Mouse (Mus musculus) kidney, adult 11 months (tissue): ENCODE data around the gene Aldh6a1.
A peak's percentile ranks its signal among the peaks of the same experiment; 100 is the strongest.

ENCODE experiments used
- DNase-seq: peaks from one replicate; pipeline ENCODE4 v3.0.0; 2022

Aldh6a1 gene

DNA sequence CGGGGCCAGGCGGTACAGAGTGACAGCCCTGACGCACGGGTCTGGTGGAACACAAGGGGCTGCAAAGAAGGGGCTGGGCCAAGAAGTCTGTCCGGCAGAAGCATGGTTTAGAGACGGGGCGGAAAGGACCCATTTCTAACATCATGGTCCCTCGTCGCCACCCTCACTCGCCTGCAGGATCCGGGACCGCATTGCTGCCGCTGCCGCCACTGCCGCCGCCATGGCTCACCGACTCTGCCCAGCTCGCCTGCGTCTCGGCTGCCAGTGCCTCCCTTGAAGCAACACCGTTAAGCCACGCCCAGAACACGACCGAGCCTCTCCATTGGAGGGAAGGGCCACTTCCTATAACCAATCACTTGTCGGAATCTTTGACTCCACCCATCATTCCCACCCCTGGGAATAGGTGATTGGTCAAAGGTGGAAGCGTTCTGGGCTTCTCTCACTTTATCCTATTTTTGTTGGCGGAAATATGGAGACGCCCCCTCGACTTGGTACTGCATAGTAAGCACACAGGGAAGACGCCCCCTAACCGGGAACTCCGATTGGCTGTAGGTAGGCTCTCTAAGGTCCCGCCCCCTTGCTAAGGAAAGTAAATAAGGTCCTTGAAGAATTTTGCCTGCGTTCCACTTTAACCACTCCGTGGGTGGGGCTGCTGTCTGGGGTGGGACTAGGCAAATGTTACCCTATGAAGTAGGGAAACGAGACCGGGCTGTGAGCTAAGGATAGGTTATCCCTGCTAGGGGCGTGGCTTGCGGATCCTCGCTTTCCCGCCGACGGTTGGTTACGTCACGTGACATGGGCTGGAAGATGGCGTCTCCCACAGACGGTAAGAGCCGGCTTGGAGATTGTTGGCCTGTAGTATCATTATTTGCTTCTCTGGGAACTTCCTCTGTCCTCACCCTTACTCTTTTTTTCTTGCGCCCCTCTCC is at the start of gene Aldh6a1, which contains the start of gene Lin52:
Gene Aldh6a1 (minus strand): TSS at position 287 of the 929 bp plus-strand sequence.
Gene Lin52 (plus strand): TSS at position 705 of the 929 bp plus-strand sequence.
- DNase-seq: peak; percentile 100

DNA sequence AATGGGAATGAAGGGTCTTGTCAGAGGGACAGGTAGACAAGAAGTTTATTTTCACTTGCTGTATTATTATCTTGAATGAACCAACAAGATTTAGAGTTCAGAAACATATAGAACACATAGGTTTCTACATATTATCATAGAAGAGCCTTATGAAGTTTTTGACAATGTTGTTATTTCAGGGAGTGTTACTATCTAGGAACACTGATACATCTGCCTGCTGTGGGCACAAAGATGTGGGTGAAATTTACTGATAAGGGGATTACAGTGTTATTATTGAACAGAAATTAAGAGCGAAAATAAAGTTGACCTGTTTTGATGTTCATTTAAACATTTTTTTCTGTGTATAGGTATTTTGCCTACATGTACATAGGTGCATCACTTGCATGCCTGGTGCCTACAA is 46.0 kb upstream of the Aldh6a1 start:
- DNase-seq: no peak

DNA sequence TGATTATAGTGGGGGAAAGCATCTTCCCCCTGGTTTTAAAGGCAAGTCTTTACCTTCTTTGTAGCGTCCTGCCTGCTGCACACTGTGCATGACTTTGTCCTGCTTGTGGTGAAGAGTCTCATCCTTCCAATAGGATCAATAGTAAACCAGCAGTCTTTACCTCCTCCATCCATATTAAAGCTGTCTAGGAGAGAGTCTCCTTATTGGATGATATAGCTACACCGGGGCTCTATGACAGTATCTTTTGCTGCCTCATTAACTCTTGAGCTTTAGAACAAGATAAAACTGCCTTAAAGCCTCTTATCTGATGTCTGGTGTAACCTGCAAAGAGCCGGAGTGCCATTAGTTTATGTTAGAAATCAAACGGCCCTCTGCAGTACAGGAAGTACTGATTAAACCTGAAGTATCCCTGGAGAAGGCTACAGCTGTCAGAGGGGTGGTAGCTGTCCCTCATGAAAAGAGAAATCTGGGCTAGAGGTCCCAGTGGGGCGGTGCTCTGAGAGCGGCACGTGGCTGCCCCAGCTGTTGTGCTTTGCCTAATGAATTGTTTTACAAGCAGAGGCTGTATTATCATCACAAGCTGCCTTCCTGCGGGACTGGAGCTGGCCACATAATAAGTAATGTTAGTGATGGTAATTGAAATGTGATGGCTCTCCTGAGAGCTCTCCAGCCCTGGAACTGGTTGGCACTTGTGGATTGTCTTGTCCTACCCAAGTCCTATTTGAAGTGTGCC is 36.7 kb upstream of the Aldh6a1 start:
- peak; percentile 16 for DNase-seq

DNA sequence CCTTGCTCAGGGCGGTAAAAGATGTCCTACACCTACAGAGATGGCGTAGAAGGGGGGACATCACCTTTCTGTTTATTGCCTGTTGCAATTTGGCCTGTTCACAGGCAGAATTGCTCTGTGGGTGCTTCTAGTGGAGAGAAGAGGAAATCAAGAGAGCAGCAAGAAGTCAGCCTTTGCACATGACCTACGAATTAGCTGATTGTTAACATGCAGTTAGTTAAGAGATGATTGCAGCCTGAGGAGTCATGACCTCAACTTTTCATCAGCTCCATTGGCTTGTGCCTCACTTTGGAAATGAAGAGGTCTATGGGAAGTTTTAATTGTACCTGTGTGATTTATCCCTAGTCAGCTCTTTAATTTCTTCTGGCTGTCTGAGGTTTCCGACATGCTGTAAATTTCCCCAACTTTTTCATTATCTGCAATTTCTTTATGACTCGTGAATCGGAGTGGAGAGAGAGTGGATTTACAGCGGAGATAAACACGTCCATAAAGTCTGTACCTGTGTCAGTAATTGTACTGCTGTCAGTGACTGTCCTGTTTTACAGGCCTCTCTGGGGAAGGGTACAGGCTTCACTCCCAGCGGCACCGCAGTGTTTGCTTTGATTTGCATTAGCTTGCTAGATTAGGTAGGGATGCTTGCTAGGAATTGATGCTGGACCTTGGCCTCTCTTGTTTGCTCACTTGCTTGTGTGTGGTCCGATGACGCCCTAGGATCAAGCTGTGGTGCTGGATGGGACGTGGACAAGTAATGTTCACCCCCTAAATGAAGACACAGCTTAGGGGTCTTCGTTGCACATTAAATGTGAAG is 32.2 kb upstream of the Aldh6a1 start:
- DNase-seq: no peak

DNA sequence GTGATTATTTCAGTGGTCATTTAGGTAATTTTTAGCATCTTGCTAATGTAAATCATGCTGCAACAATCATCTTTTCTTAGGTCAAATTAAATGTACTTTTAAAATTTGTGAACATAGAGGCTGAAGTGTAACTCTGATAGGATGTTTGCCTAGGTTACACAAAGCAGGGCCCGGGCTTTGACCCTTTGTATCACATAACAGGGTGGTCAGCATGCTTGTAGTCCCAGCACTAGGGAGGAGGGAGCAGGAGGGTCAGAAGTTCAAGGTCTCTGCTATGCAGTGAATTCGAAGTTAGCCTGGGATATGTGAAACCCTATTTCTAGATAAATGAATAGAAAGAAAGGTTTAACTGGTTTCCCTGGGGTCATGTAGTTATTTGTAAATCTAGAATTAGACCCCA is 30.4 kb upstream of the Aldh6a1 start:
- DNase-seq: no peak

DNA sequence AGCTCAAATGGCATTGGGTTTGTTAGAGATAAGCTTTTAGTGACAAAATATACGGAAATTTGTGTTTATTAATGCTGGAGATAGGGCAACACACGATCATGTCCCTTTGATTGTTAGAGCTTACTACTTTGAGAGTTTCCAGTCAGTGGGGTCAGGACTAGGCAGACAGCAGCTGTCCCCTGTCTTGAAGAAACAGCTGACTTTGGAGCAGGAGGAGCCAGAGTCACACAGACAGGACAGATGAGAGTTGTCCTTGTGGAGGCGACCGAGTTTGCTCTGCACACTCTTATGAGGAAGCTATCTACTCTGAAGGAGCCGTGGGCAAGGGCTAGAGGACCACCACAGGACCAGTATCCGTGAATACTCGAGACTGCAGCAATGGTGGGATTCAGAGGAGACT is 28.1 kb upstream of the Aldh6a1 start:
- no peak for DNase-seq

DNA sequence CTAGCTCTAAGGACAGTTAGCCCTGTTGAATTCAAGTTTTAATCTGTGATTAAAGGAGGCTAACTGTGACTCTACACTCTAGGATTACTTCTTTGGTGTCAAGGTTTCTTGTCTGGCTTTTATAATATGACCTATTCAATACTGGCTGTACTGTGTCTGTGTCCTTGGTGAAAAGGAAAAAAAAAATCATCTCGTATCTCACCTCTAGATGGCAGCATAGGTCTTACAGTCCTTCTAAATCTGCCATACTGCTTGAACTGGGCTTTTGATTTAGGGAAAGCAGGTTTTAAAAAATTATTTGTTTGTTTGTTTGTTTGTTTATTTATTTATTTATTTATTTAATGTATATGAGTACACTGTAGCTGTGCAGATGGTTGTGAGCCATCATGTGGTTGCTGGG is 17.9 kb upstream of the Aldh6a1 start:
- DNase-seq: no peak

DNA sequence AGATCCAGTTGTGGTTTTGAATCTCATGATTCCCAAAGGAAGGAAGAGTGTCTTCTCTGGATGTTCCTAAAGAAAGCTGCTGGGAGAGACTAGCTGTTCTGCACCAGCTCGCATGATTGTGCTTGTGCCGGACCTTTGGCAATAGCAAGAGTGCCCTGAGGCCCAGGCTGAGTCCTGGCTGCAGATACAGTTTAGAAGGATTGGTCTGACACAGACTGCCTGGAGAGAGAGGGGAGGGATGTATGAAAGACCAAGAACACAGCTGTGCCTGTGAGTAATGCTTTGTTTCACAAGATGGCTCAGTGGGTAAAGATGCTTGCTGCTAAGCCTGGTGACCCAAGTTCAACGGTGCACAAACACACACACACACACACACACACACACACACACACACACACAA is 12.1 kb upstream of the Aldh6a1 start:
- DNase-seq: no peak

DNA sequence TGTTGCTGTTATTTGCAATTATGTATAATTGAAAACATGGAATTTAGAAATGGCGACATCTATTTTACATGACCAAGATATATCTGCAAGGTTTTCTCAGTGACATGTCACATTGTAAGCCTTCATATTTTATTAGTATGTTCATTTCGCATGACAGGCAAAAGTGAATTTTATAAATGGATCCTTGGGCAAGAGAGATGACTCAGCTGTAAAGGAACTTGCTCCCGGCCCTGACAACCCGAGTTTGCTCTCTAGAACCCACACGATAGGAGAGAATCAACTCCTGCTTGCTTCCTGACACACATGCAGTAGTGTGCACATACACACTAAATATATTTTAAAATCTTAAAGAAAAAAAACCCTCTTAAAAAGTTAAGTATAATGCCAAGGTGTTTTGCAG is 10.6 kb upstream of the Aldh6a1 start:
- DNase-seq: no peak

DNA sequence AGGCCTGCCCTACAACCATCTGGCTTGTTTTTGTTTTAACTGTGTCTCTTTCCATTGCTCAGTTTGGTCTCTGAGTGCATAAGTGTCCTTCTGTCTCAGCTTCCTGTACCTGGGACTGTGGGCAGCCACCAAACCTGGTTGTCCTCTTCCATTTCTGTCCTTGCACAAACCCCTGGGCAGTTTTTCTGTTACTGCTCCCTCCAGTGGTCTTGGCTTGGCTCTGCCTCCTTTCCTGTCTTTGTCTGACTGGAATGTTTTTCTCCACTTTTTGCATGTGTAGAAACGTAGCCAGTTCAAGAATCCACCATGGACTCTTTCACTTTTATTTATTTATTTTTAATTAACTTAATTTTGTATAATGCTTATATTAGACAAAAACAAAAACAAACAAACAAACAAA is 9.0 kb upstream of the Aldh6a1 start:
- DNase-seq: no peak

DNA sequence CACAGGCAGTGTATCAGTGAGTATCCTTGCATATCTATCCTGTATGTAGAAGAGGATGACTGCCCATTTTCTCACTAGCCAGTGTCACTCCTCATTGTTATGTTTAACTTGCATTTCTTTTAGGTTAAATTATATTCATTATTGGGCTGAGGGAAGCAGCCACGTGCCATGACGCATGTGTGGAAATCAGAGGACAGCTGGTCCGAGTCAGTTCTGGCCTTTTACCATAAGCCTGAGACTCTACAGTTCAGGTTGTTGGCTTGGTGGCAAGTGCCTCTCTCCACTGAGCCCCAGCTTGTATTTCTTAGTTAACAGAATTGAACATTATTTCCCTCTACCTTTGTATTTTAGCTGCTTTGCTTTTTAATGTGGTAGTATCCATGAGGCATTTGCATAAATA is 6.1 kb upstream of the Aldh6a1 start:
- no peak for DNase-seq

DNA sequence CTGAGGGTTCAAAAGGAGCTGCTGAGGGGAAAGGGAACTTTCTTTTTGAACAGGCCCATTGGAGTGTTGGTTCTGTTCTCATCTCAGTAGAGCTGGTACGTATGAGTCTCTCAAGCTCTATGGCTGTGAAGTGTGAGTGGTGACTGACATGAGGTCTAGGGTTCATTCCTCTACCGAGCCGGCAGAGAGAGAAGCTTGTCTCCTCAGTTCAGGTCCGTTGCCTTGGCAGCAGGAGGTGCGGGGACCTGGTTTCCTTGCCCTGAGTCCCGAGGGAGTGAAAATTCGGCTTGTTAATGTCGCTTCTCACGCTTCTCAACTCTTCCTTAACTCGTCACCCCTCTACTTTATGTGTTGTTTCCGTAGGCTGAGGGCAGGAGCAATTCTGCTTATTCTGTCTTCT is 997 bp upstream of the Aldh6a1 start:
- peak; percentile 41 for DNase-seq

DNA sequence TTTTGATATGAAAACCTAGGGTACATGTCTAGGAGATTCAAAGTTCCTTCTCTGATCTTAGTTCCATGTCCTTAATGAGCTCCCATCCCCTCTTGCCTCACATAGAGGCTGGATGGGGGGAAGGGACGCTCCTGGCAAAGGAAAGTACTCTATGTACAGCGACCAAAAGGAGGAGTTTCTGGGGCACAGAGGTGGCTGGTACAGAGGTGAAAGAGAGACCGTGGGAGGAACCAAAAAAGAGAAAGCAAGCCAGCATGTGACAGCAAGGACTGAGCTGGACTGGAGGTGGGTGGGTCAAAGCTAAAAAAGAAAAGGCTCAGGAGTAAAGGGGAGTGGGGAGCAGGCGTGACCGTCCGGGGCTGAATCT is 470 bp downstream of the Aldh6a1 start:
- DNase-seq: peak; percentile 76

DNA sequence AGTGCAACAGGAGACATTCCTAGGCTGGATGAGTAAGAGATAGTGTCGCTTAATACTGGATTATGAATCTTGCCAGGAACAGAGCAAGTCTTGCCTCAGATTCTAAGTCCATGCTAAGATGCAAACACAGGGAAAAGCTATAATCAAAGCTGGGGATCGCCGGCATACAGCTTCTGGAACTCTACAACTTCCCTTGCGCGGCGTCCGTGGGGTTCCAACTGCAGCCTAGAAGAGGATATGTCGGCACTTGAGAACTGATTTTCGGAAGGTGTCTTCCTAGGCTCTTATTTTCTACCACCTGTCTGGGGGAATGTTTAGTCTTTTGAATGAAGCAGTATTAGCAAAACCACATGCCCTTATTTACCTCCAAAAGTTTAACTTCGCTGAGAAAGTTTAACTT is 917 bp downstream of the Aldh6a1 start:
- no peak for DNase-seq

DNA sequence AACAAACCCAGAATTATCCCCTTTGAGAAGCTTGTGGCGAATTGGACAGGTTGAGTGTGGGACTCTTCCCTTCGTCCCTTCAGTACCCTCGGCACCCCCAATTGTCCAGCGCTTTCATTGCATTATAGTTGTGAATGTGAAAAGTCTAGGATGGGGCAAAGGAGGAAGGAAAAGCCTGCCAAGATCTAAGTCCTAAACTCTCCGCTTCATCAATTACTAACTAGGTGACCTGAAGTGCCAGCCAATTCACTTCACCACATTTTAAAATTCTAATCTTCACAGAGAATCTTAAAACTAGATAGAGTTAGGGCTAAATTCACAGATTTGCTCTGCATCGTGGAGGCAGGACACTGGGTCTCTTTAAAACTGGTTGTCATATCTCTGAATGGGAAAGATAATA is 2.6 kb downstream of the Aldh6a1 start:
- no peak for DNase-seq

DNA sequence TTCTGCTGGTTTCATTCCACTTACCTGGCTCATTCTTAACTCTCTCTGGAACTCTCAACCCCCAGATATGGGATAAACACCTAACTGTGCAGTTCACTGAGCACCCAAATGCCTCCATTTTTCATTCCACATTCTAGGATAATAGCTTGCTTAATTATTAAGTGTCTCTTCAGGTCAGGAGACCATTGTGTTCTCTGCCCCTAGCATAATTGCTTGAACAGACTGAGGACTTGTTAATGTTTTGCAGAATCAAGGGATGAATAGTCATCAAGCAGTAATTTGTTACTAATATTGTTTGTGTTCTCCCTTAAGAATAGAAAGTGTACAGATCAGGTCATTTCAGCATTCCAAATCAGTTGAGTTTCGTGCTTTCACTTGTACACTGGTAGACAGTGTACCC is 3.4 kb downstream of the Aldh6a1 start:
- peak; percentile 19 for DNase-seq

DNA sequence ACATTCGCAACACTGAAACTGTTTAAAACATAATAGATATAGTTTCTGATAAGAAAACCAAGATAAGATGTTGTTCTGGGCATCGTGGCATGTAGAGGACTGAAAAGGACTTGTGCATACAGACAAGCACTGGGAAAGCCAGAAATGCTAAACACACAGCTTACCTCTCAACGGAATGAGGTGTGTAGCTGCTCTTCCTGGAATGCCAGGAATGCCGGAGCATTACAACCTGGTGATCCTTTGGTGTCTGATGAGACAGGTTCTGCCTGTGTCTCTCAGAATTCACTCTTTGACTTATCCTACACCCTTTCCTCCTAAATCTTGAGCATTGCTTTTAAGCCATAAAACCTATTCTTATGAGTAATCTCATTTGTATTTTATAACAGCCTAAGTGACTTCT is 8.3 kb downstream of the Aldh6a1 start:
- no peak for DNase-seq

DNA sequence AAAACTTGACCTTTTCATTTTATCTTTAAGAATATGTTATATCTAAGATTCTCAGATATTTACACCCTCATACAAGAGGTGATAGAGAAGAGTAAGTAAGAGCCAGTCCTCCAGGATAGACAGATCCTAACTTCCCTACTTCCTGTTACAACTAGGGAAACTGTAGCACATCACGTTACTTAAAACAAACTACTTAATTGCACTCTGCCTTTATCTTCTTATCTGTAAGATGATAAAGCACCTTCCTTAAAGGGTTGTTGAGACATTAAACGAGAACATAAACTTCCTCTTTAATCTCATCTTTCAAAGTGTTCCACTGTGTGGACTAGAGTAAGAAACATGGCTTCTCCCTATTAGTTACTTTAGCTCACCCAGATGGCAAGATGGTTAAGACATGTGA is 12.1 kb downstream of the Aldh6a1 start:
- DNase-seq: no peak

DNA sequence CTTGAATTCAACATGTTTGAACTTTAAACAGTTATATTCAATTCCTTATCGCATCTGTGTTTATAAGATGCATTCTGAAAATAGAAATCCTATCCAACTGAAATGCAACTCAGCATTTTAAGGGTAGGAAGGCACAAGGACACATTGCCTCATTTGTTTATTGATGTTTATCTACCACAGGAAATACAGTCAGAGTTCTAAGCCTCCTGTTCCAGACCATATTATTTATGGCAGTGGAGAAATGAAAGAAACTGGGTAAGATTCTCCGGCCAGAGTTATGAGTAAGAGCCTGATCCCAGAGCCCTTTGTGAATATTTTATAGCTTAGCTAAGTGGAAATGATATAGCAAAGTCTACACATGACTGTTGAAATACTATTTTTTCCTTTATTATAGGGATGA is 21.0 kb downstream of the Aldh6a1 start:
- no peak for DNase-seq

DNA sequence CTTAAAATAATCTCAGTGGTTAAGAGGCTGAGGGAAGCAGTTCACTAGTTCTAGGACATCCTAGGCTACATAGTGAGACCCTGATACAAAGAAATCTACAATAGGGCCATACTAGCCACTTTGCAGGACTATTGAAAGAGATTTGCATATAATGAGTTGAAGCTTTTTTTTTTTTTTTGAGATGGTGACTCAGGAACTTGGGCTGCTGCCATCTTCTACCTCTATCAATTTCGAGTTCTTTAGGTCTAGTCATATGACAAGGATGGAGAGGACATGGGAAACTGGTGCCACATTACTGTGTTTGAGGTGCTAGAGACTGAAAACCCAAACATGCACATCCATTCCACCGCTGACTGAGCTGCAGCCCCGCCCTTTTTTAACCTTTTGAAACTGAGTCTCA is 26.8 kb downstream of the Aldh6a1 start:
- no peak for DNase-seq

DNA sequence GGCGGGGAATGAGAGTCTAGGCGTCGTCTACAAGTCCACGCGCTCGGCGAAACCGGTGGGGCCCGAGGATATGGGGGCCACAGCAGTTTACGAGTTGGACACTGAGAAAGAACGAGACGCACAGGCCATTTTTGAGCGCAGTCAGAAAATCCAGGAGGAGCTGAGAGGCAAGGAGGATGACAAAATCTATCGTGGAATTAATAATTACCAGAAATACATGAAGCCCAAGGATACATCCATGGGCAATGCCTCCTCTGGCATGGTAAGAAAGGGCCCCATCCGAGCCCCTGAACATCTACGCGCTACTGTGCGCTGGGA is 33.2 kb downstream of the Aldh6a1 start:
- no peak for DNase-seq

DNA sequence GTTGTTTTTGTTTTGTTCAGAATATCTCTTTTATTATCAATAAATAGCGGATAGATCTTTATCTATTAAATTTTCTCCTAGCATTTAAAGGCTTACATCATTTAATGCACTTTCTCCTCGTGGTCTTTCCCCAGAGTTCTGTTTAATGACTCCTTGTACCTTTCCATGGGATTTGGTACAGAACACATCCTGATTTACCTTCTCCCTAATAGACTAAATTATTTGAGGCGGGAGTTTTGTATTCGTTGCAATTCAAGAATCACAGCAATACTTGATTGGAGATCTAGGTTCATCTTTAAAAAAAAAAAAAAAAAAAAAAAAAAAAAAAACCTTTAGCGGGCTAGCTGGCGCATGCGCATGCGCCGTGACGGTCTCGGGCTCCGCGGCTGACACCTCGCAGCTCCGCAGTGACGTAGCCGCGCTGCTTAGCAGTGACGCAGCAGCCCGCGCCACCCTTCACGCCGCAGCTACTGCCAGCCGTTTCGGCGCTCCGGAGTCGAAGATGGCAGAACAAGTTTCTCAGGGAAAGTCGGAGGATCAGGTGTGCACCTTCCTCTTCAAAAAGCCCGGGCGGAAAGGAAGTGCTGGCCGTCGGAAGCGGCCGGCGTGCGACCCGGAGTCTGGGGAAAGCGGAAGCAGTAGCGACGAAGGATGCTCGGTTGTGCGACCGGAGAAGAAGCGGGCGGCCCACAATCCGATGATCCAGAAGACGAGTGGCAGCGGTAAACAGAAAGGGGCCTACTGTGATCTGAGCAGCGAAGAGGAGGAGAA is 33.8 kb downstream of the Aldh6a1 start, which contains the start of gene Rnf113a2:
Gene Rnf113a2 (plus strand): TSS at position 363 of the 771 bp plus-strand sequence.
- peak; percentile 79 for DNase-seq
